Mouse (Mus musculus): Measurements from ENCODE around the gene Pram1.
"Not testable (repeated sequence)": the region's sequence is repeated elsewhere in the genome, so short reads cannot be mapped to it uniquely, and the experiment has no call there.

The Pram1 gene

DNA sequence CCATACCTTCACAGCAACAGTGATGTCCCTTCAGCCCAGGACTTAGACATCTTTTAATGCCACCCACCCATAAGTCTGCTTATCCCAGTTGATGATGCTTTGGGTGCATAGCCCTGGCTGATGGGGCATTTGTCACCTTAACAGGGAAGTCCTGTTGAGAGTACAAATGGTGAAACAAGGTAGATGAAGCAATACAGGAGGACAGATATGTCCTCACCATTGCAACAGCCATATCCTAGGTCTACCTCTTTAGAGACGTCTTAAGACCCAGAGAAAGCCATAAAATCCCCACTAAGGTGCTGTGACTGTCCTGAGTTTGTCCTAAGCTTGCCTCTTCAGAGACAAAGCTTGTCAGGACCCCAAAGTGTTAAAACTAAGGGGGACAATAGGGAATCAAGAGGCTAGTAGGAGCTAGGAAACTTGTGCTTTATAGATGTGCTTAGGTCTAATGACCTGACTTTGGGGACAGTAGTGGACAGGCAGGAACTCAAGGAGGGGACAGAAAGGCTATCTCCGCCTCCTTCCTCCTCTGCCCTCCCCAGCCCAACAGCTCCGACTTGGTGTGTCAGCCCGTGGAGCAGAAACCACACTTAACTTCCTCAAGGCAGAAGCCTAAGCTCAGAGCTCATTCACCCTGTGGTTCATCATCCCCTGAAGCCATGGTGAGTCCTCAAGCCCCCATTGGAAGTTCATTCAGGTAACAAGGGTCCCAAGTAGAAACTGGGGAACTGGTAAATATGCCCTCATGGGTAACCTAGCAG, at the start of gene Pram1:
Gene Pram1, plus strand, starts transcription at position 541 of the 761 bp plus-strand sequence.
- no peak for DNase-seq (ENCODE audit: low read depth)

DNA sequence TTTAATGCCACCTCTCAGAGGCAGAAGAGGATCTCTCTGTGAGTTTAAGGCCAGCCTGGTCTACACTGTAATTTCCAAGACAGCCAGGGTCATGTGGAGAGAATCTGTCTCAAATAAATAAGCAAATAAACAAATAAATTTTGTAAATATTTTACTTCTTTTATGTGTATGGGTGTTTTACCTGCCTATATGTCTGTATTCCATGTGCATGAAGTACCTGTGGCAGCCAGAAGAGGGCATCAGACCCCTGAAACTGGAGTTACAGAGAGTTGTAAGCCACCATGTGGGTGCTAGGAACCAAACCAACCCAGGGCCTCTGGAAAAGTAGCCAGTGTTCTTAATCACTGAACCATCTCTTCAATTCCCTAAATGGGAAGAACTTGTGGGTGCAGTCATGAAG, 40.6 kb upstream of the Pram1 start:
- DNase-seq (ENCODE audit: low read depth) = peak; percentile 35

DNA sequence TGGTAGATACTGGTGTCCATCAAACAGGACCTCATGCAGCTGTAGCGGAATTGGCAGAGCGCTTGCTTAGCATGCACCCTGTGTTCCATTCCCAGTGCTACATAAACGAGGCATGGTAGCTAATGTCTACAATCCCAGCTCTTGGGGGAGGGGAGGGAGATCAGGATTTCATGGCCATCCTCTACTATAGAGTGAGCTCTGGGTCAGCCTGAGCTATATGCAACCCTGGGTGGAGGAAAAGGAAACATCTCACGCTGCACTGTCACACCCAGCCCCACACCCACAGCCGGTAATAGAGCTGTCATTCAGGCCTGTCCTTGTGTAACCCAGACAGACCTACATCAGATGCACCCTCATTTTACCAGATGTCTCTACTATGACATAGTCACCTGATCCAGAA, 39.4 kb upstream of the Pram1 start:
- no peak for DNase-seq (ENCODE audit: low read depth)

DNA sequence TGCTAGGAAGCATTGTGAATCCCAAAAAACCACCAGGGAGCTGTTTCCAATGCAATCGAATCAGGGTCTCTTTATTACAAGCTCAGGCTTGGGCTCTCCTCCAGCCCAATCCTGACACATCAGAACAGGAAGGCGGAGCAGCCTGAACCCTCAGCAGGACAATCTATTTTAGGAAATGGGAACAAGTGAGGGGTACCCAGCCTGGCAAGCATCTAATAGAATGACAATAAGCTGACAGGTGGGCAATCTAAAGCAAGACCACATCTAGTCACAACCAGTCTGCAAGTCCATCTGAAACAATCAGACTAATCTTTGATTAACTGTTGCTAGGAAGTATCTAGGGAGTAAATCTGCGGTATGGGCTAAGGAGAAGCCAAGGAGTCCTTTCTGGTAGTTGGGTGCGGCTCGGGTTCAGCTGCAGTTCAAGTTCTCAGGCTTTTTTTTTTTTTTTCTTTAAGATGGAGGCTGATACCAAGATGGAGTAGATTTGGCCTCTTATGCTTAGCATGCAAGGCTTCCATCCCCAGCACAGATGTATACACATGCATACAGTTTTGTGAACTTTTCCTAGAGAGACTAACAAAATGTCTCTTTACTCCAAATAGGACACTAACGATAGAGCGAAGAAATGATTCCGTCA, 37.9 kb upstream of the Pram1 start:
- no peak for DNase-seq (ENCODE audit: low read depth)

DNA sequence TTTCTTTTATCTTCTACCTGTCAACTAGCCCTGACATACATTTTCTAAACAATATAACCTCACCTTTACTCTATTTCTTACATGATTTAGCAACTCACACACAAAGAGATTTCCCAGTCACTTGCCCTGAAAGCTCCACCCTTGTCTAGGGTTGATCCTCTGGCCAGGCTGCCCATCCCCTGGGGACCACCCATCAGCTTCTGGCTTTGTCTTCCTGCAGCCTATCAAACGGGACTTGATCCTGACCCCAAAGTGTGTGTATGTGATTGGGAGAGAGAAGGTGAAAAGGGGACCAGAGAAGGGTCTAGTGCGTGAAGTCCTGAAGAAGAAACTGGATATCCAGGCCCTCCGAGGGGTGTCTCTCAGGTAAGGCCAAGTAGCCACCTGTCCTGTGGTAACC, 37.0 kb upstream of the Pram1 start:
- DNase-seq (ENCODE audit: low read depth) = no peak

DNA sequence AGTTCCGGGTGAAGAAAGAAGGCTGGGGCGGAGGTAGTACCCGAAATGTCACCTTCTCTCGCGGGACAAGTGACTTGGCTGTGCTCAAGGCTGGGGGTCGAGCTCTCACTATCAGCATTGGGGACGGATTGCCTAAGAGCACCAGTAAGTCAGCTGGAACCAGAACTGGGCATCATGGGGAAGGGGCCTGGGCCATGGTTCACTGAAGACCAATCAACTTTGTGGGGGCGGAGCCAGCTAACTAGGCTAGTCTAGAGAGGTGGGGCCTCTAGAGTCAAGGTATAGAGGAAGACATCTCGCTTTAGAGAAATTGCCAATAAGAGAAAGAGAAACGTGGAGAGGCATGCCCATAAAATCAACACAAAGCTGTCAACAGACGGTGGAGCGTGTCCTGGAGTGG, 35.9 kb upstream of the Pram1 start:
- DNase-seq (ENCODE audit: low read depth) = no peak

DNA sequence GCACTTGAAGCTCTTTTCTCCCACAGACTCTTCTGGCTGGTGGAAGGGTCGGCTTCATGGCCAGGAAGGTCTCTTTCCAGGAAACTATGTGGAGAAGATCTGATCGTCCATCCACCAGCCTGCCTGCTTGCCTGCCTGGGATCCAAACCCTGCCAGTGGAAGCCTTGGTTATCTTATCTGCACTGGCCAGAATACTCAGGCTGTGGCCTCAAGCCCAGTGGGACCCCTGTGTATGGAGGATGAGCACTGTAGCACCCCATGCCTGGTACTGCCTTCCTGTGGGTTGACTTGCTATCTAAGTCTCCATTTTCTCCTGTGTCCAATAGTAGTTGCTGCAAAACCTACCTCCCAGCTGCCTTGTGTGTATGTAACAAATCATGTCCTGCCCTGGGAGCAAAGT, 30.6 kb upstream of the Pram1 start:
- no peak for DNase-seq (ENCODE audit: low read depth)

DNA sequence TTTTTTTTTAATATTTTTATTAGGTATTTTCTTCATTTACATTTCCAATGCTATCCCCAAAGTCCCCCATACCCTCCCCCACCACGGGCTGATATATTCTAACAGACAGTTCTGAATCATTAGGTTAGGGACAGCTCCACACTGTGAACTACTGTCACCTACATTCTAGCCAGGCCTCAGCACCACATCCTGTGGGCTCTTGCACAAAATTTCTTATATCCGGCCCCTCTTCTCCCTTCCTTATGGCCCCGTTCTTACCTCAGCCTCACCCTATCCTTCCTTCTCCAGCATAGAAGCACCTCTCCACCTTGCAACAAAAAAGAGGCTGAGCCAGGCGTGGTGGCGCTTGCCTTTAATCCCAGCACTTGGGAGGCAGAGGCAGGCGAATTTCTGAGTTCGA, 27.3 kb upstream of the Pram1 start:
- peak; percentile 18 for DNase-seq (ENCODE audit: low read depth)

DNA sequence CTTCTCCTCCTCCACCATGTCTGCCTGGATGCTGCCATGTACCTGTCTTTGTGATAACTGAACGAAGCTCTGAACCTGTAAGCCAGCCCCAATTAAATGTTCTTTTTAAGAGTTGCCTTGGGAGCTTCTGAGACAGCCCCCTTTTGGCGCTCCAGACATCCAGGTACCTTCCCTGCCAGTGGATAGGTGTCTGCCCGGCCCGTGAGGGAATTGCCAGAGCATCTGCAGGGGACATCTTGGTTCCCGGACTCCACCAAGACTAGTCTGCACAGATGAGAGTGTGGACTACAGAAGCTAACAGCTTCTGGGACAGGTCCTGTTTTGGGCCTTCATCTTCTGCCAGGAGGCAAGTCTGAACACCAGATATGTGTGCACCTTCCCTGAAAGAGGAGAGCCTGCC, 24.1 kb upstream of the Pram1 start:
- DNase-seq (ENCODE audit: low read depth) = not testable (repeated sequence)

DNA sequence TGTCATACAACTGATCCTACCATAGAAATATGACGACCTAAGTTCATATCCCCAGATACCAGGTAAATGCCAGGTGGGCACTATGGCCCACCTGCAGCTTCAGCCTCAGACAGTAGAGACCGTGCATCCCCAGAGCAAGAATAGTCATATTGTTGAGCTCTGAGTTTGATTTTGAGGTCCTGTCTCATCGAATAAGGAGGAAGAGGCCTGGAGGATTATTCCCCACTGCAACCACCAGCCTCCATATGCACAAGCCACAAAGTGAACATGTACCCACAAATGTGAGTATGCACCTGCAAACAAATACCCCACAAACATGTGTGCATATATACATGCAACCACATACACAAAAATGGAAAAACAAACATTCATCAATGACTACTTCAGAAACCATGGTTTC, 10.6 kb upstream of the Pram1 start:
- DNase-seq (ENCODE audit: low read depth) = no peak

DNA sequence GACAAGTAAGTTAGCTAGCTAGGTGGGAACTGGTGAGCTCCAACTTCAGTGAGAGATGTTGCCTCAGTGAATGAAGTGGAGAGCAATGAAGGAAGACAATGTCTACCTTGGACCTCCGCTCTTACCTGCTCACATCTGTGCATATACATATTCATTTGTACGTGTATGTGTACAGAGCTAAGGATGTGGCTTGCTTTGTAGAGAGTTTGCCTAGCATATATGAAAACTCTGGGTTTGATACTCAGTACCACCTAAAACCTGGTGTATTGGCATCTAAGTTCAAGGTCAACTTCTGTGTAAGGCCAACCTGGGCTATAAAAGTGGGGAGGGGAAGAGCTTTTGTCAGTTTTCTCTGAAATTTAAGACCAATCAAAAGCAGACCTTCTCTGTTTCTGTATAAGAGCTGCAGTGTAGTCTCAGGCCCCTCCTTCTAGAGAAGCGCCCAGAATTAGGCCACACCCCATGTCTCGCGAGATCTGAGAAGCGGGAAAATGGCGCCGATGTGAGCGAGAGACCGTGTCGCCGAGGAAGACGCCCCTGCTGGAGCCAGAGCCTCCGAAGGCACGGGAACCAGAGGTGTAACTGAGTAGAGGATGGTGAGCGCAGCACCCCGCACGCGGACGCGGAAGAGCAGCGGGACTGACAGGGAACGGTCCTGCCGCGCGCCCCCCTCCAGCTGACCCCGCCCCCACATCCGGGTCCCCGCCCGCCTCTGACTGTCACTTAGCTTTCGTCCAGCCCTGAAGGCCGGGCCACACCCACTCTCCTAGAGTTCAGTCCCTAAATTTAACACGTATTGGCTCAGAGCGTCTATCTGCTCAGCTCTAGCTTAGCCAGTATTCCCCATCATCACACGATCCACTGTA, 9.0 kb upstream of the Pram1 start, which contains the start of gene Zfp414:
Gene Zfp414, plus strand, starts transcription at position 470 of the 866 bp plus-strand sequence.
- peak; percentile 99 for DNase-seq (ENCODE audit: low read depth)

DNA sequence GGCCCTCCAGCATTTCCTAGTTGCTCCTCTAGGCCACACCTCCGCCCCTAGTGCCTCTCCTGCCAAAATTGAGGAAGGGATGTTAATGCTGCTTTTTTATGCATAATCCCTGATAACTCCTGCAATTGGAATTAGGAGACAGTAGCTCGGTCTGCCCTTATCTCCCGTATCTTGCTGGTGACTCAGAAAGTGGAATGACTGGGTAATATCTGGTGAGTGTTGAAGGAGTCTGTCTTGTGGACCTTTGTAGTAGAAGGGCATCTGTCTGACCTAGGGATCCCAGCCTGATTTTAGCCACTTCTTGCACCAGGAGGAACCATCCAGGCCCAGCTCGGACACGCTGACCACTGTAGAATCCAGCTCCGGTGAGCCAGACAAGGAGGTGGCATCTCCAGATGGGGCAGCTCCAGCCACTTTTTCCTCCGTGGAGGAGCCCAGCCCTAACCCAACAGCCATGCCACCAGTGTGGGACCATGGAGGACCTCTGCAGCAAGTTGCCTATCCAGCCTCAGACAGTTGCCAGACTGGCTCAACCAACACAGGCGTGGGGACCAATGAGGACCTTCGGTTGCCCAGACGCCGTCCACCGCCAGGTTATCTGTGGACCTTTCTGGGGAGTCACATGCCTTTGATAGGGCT, 8.2 kb upstream of the Pram1 start:
- no peak for DNase-seq (ENCODE audit: low read depth)

DNA sequence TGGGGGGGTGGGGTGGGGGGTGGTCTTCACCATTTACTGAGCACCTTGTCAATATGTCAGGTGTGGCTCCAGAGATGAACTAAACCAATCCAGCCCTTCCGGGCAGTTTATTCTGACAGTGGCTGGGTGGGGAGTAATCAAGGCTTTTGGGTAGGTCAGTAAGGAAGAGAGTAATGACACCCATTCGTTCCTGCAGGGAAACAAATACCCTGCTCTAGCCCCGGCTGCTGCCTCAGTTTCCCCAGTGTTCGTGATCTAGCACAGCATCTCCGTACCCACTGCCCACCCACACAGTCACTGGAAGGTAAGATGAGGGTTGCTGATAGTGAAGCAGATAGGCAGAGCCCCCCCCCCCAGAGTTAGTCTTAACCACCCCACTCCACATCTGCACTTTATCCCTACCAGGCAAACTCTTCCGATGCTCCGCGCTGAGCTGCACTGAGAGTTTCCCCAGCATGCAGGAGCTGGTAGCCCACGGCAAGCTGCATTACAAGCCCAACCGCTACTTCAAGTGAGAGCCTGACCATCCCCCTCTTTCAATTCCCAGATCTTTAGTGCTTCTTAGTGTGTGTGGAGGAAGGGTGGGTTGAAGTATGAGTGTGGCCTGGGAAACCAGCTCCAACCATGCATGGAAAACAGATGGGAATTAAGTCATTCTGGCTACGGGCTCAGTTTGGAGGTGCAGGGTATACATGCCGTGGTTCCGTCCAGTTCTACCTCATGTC, 7.5 kb upstream of the Pram1 start:
- DNase-seq (ENCODE audit: low read depth) = no peak

DNA sequence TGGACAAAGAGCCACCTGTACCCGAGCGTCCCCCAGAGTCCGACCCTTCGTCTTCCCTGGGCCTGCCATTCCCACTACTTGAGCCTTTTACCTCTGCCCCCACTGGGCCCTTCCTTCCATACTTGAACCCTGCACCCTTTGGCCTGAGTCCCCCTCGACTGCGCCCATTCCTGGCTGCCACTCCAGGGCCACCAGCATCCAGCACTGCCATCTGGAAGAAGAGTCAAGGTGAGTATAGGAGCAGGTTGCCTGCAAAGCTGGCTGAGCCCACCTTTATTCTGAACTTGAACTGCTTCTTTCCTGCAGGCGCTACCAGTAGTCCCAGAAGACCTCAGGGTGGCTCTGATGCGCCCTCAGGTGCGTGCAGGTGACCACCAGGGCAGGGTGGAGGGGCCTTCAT, 6.6 kb upstream of the Pram1 start:
- DNase-seq (ENCODE audit: low read depth) = no peak

DNA sequence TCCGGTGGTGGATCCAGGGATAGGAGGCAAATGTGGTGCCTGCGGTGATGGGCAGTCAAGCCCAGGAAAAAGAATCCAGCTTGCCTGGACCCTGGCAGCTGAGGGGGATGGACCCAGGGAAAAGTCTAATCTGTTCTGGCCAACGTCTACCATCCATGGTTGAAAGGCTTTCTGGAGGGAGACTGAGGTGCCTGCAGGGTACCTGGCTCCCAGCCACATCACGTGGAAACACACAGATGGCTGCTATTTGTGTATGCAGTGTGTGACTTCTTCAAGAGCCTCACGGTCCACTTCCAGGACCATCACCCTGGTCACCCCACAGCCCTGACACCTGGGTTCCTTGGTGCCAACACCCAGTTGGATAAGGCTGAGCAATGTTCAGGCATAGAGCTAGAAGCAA, 6.1 kb upstream of the Pram1 start:
- no peak for DNase-seq (ENCODE audit: low read depth)

DNA sequence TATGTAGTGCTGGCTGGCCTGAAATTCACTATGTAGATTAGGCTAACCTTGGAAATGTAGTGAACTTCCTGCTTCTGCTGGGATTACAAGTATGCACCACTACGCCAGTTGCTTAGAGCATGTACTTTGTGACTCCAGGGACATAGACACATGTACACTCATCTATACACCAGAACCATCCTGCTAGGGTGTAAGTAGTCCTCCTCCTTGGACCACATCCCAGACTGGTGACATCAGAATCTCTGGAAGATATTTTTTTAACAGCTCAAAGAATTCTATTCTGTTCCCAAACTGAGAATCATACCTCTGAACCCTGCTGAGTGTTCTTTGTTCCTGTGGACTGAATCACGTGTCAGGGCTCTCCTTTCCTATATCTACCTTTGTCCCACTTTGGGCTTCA, 818 bp upstream of the Pram1 start:
- DNase-seq (ENCODE audit: low read depth) = no peak

DNA sequence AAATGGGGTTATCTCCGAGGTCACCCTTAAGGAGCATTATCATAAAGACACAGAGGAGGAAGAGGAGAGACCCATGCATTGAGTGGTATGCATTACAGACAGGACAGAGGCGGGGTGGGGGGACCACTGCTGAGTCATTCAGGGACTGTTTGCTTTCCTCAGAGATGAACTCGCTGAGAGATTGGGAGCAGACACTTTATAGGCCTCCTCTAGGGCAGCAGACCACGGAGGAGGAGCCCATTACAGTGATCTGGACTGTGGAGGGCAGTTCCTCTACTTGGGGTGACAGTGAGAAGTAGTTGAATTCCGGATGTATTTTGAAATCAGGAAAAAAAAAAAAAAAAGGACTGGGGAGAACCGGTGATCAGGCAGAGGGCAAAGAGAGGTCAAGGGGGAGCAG, 1.9 kb downstream of the Pram1 start:
- no peak for DNase-seq (ENCODE audit: low read depth)

DNA sequence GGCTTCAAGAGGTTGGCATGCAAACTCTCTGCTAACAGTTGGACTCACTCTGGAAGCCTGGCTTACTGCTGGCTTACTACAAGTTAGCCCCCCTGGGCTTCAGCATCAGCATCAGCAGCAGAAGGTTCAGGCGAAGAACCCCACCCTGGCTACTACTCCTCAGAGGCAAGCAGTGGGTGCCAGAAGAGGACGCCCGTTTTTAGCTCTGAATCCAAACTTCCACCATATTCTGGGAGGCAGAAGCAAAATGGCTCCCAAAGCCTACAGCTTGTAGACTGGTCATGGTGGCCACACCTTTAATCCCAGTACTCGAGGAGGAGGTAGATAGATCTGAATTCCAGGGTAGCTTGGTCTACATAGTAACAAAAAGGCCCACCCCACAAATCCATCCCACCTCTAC, 6.2 kb downstream of the Pram1 start:
- DNase-seq (ENCODE audit: low read depth) = no peak

DNA sequence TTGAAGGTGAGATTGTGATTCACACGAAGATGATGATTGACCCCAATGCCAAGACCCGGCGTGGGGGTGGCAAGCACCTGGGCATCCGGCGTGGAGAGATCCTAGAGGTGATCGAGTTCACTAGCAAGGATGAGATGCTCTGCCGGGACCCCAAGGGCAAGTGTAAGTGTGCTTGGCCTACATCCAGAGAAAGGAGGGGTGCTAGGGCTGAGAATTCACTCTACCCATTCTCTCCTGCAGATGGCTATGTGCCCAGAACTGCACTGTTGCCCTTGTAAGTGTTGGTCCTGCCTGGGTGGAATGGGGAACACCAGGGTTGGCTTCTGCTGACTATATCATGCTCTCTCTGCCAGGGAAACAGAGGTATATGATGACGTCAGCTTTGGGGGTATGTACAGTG, 7.2 kb downstream of the Pram1 start:
- no peak for DNase-seq (ENCODE audit: low read depth)

DNA sequence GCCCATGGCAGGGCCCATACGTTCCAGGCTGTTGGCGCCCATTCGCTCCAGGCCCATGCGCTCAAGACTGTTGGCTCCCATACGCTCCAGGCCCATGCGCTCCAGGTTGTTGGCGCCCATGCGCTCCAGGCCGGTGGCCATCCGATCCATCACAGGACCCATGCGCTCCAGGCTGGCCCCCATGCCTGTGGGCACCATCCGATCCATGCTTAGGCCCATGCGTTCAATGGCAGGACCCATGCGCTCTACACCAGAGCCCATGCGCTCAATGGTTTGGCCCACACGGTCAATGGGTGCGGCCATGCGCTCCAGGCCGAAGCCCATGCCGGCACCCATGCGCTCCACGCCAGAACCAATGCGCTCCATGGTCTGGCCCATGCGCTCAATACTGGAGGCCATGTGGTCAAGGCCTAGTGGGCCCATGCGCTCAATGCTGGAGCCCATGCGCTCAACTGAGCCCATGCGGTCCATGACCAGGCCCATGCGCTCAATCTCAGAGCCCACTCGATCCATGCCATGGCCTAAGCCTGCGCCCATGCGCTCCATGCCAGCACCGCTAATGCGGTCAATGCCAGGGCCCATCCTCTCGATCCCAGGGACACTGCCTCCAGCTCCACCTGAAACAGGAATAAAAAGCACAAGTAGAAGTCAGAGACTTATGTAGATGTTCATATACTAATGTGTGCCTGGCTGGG, 12.1 kb downstream of the Pram1 start:
- no peak for DNase-seq (ENCODE audit: low read depth)

DNA sequence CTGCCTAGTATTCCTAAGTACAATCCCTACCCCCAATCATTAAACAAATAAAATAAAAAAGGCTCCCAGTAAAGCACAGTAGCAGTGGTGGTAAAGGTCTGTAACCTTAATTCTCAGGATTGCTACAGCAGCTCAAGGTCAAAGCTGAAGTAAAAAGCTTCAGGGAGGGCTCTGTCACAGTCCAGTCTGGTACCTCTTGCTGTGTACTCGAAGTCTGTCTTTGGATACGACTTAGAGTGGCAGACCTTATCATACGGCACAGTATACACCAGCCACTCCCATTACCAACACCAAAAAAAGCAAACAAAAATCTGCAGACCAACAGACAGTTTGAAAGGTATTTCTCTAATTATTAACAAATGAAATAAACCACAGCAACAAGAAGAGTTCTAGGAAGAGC, 29.0 kb downstream of the Pram1 start:
- no peak for DNase-seq (ENCODE audit: low read depth)

Measured in induced T-regulatory cell, adult 2 months (primary cell).